Mouse (Mus musculus) limb, embryonic 10.5 days (tissue): ENCODE measurements around the gene Grb10. TPM values are rescaled to one million over a fixed set of nuclear protein-coding genes. Genes with fewer than 3 reads are reported as not detected.

ENCODE experiments used
- DNase-seq: peaks from one replicate; pipeline ENCODE4 v3.0.0-alpha.2; 2017; ENCODE audit warnings: low spot score
- H3K27ac ChIP-seq: fragments of 300-500 bp; sonication (generic); 2 replicates; pipeline ENCODE4 v1.5.1; 2016; ENCODE audit warnings: mild to moderate bottlenecking
- H3K27me3 ChIP-seq: fragments of 300-500 bp; sonication (generic); 2 replicates; pipeline ENCODE4 v1.6.1; 2016; ENCODE audit warnings: low read depth, mild to moderate bottlenecking; ENCODE audit not compliant: poor library complexity, severe bottlenecking
- H3K36me3 ChIP-seq: fragments of 300-500 bp; sonication (generic); 2 replicates; pipeline ENCODE4 v1.6.1; 2016; ENCODE audit warnings: mild to moderate bottlenecking, moderate library complexity
- H3K4me1 ChIP-seq: fragments of 300-500 bp; sonication (generic); 2 replicates; pipeline ENCODE4 v1.6.1; 2016
- H3K4me3 ChIP-seq: fragments of 300-500 bp; sonication (generic); 2 replicates; pipeline ENCODE4 v1.5.1; 2016; ENCODE audit warnings: mild to moderate bottlenecking, moderate library complexity
- H3K9me3 ChIP-seq: fragments of 300-500 bp; sonication (generic); replicated peaks from 2 replicates; pipeline ENCODE4 v1.6.1; 2016; ENCODE audit warnings: mild to moderate bottlenecking
- WGBS: fragments of 180-500 bp; shearing (Covaris S2); methylation state at CpG from one replicate; pipeline ENCODE4 v1.1.7; 2016; 5-methylcytosine and 5-hydroxymethylcytosine counted together
- polyA plus RNA-seq: library from polyadenylated mRNA; unstranded; fragments of >200 nt; fragmentation: Nextera tagmentation; extraction: Ambion mirVana; gene quantifications from 2 replicates; pipeline ENCODE4 v1.2.1, GENCODE M21; 2016

Grb10 gene
- polyA plus RNA-seq, 1 experiment from 2014 or later, result 593 TPM

DNA sequence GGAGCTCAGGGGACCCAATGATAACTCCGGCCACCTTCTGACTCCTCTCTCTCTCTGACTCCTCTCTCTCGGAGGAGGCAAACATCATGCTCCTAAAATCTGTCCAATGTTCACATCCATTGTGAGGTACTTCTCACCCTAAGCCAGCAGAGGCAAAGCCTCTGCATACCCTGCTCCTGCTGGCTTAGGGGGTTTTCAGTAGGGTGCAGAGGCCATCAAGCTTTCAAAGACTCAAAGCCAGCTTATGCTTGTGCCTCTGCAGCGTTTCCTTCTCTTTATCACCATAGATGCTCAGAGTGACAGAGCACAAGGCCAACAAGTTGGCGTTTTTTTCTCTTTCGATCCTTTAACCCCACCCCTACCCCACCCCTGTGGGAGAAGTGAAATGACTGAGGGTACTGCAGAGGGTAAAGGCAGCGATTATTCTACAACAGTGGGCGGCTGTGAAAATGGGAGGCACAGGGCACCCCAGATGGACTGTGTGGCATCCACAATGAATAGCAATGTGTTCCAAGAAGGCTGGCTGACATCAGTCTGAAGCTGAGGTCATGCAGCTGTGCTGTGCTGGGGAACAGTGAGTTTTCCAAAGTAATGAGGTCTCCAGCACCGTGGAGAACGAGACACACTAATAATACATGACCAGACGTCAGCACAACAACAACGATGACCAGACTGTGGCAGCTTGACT, 106.2 kb downstream of the Grb10 start:
- Histone ChIP-seq H3K4me3 (no peak overlapping the region), H3K9me3 (no peaks in the 10 kb centered on the region), H3K27me3 (no peaks in the 10 kb centered on the region), H3K27ac (peak overlapping the region; percentile 46), H3K36me3 (peaks cover 79% of the 10 kb centered on the region), H3K4me1 (peaks cover 8% of the 10 kb centered on the region)
- peak; percentile 29 for DNase-seq
- WGBS, result 80% methylated on average over 11 of the region's 11 CpGs

DNA sequence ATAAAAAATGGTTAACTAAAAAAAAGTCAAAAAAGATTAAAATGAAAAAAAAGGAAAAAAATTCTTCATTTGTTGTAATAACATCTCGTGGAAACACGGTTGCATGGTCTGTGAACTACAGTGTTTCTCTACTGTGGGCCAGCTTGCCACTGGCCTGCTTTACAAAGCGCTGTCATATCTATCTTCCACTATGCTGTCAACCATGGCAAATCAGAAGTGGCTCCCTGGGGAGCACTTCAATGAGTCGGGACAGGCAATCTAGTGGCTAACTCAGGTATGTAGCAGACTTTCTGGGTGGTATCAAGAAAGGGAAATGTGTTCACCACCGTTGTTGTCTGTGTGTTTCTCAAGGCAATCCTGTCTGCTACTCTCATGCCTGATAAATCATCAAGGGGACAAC, 106.8 kb downstream of the Grb10 start:
- peaks cover 73% of the 10 kb centered on the region for H3K36me3 ChIP-seq
- WGBS, result 86% methylated on average over 5 of the region's 5 CpGs
- no peak for DNase-seq
- H3K27me3 ChIP-seq, result no peaks in the 10 kb centered on the region
- H3K27ac ChIP-seq, result peak overlapping the region; percentile 46; the same call in 1 of the 2 replicates
- H3K4me1 ChIP-seq, result peaks cover 8% of the 10 kb centered on the region
- H3K9me3 ChIP-seq, result no peaks in the 10 kb centered on the region
- no peak overlapping the region for H3K4me3 ChIP-seq

GRCm38 (mm10) chr11:11930527-11930926, 108.0 kb downstream of the Grb10 start:
- 93% methylated on average over 11 of the region's 11 CpGs for WGBS
- no peak for DNase-seq

GRCm38 (mm10) chr11:11929059-11929458, 109.4 kb downstream of the Grb10 start:
- no peak for DNase-seq
- no peaks in the 10 kb centered on the region for H3K27me3 ChIP-seq
- no peak overlapping the region for H3K4me3 ChIP-seq
- H3K4me1 ChIP-seq, result peaks cover 8% of the 10 kb centered on the region
- H3K27ac ChIP-seq, result no peak overlapping the region
- WGBS, result 89% methylated on average over 3 of the region's 3 CpGs
- no peaks in the 10 kb centered on the region for H3K9me3 ChIP-seq
- peaks cover 47% of the 10 kb centered on the region for H3K36me3 ChIP-seq

More at GRCm38 (mm10) chr11:11930527-11930926, 108.0 kb downstream of the Grb10 start:
- peaks cover 8% of the 10 kb centered on the region for H3K4me1 ChIP-seq
- H3K27me3 ChIP-seq, result no peaks in the 10 kb centered on the region
- H3K36me3 ChIP-seq, result peaks cover 62% of the 10 kb centered on the region
- H3K9me3 ChIP-seq, result no peaks in the 10 kb centered on the region
- H3K27ac ChIP-seq, result no peak overlapping the region
- H3K4me3 ChIP-seq, result no peak overlapping the region

- Histone ChIP-seq H3K9me3 (no peaks in the 10 kb centered on the region), H3K4me1 (peaks cover 11% of the 10 kb centered on the region), H3K36me3 (peaks cover 42% of the 10 kb centered on the region), H3K4me3 (no peak overlapping the region), H3K27me3 (no peaks in the 10 kb centered on the region), H3K27ac (no peak overlapping the region)
- WGBS, result 97% methylated on average over 2 of the region's 2 CpGs
- DNase-seq, result no peak
Measured at GRCm38 (mm10) chr11:11928586-11928985, 109.9 kb downstream of the Grb10 start.

DNA sequence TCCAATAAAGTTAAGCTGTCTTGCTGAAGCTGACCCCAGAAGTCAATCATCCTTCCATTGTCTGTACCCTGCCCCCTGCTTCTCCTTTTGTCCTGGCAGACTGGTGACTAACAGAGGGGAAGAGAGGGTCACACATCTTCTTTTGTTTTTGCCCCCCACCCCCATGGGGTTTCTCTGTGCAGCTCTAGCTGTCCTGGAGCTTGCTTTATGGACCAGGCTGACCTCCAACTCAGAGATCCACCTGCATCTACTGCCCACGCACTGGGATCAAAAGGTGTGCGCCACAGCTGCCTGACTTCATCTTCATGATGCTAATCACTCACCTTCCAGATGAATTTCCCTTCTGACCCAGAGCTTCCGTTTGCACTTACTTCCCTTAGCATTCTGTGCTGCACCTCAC, 114.6 kb downstream of the Grb10 start:
- peaks cover 3% of the 10 kb centered on the region; the same call in 1 of the 2 replicates for H3K4me1 ChIP-seq
- 70% methylated on average over 3 of the region's 3 CpGs for WGBS
- no peak overlapping the region for H3K27ac ChIP-seq

GRCm38 (mm10) chr11:11923345-11923744, 115.1 kb downstream of the Grb10 start:
- no peak overlapping the region for H3K27ac ChIP-seq
- H3K9me3 ChIP-seq, result no peaks in the 10 kb centered on the region
- no peak for DNase-seq
- H3K36me3 ChIP-seq, result no peaks in the 10 kb centered on the region
- H3K4me1 ChIP-seq, result peaks cover 3% of the 10 kb centered on the region; the same call in 1 of the 2 replicates
- H3K4me3 ChIP-seq, result no peak overlapping the region
- no peaks in the 10 kb centered on the region for H3K27me3 ChIP-seq
- 88% methylated on average over 3 of the region's 3 CpGs for WGBS

More for the DNA sequence above, 114.6 kb downstream of the Grb10 start:
- H3K9me3 ChIP-seq, result no peaks in the 10 kb centered on the region
- no peak for DNase-seq
- no peaks in the 10 kb centered on the region for H3K27me3 ChIP-seq
- H3K4me3 ChIP-seq, result no peak overlapping the region
- no peaks in the 10 kb centered on the region for H3K36me3 ChIP-seq

DNA sequence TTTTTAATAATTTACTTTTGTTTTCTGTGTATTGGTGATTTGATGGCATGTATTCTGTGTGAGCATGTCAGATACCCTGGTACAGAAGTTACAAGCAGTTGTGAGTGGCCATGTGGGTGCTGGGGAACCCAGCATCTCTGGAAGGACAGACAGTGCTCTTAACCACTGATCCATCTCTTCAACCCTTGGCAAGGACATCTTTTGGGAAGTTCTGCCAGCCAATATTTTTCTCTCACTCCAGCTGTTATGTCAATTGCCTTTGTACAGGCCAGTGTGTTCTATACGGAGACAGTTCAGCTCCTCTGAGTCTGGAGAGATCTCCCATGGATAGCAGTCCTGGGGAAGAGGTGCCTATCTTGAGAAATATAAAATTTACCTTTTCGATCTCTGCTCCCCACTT, 116.4 kb downstream of the Grb10 start:
- Histone ChIP-seq H3K4me1 (peaks cover 3% of the 10 kb centered on the region; the same call in 1 of the 2 replicates), H3K27ac (no peak overlapping the region), H3K4me3 (no peak overlapping the region), H3K9me3 (no peaks in the 10 kb centered on the region), H3K27me3 (no peaks in the 10 kb centered on the region), H3K36me3 (no peaks in the 10 kb centered on the region)
- no peak for DNase-seq
- WGBS, result 90% methylated on average over 2 of the region's 2 CpGs

DNA sequence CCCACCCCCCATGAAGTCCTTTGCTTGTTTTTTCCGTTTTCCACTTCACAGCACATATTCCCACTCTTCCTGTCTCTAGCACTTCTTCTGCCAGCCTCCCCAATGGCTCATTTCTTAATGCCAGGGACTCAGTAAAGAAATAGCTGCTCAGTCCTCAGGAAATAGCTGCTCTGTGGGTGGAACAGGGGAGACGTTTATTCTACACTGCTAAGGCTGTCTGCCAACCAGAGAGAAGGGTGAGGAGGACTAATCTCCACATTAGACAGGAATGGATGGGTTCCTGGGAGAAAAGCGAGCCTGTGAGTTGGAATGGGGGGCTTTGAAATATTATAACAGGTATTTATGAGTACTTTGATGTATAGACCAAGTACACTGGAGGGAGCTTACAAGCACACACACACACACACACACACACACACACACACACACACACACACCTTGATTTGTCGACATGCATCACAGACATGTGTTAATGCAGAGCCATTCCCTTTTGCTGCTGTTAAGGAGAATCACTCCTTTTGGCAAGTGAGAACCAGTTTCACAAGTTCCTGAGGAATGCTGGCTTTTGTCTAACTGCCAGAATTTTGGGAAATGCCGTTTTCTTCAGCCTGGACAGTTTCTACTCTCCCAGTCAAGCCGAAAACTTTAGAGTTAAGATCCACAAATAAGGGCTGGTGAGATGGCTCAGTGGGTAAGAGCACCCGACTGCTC, 130.6 kb downstream of the Grb10 start:
- Histone ChIP-seq H3K9me3 (no peaks in the 10 kb centered on the region), H3K4me3 (no peak overlapping the region), H3K36me3 (no peaks in the 10 kb centered on the region), H3K27ac (no peak overlapping the region), H3K4me1 (no peaks in the 10 kb centered on the region), H3K27me3 (no peaks in the 10 kb centered on the region)
- no peak for DNase-seq
- WGBS, result 52% methylated on average over 7 of the region's 7 CpGs

DNA sequence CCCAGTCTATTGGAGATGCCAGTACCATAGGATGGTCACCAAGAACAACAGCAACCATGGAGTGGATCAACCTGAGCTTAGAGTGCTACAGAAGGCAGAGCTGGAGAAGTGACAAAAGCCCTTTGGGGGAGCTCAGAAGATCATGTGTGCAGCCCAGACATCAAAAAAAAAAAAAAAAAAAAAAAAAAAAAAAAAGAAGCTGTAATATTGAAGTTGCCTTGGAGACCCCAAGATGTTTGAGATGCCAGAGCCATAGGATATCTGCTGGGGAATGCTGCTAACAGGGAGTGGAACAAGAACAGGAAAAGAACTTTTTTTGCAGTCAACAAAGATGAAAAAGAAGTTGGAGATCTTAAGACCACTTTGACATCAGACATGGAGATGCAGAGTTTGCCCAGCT, 133.0 kb downstream of the Grb10 start:
- H3K9me3 ChIP-seq, result no peaks in the 10 kb centered on the region
- H3K4me1 ChIP-seq, result no peaks in the 10 kb centered on the region
- no peaks in the 10 kb centered on the region for H3K27me3 ChIP-seq
- no peak overlapping the region for H3K27ac ChIP-seq
- no peak overlapping the region for H3K4me3 ChIP-seq
- H3K36me3 ChIP-seq, result no peaks in the 10 kb centered on the region
- no peak for DNase-seq

- WGBS, result 78% methylated on average over 5 of the region's 5 CpGs
- Histone ChIP-seq H3K4me1 (no peaks in the 10 kb centered on the region), H3K4me3 (no peak overlapping the region), H3K27ac (no peak overlapping the region), H3K36me3 (no peaks in the 10 kb centered on the region), H3K9me3 (no peaks in the 10 kb centered on the region), H3K27me3 (no peaks in the 10 kb centered on the region)
- DNase-seq, result no peak
Measured at GRCm38 (mm10) chr11:11904995-11905394, 133.5 kb downstream of the Grb10 start.

DNA sequence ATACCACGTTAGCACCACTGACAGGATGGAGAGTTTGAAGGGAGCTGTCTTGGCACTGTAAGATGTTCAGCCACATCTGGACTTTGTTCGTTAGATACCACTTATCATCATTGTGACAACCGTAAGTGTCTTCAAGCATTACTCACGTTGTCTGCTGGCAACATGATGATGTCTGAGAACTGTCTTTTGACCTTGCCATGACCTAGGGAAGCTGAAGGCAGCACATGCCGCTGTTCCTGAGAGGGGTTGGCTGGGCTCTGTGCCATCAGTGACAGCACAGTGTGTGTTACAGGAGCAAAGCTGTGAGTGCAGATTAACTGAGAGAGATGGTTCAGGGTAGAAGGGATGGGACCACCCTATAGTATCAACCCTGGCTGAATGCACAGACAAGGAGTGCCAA, 137.0 kb downstream of the Grb10 start:
- Histone ChIP-seq H3K4me3 (no peak overlapping the region), H3K27ac (no peak overlapping the region), H3K4me1 (no peaks in the 10 kb centered on the region), H3K36me3 (no peaks in the 10 kb centered on the region), H3K27me3 (no peaks in the 10 kb centered on the region), H3K9me3 (no peaks in the 10 kb centered on the region)
- 51% methylated on average over 5 of the region's 5 CpGs for WGBS
- no peak for DNase-seq

GRCm38 (mm10) chr11:11898496-11898895, 140.0 kb downstream of the Grb10 start:
- no peak for DNase-seq
- Histone ChIP-seq H3K4me3 (no peak overlapping the region), H3K27ac (no peak overlapping the region), H3K27me3 (no peaks in the 10 kb centered on the region), H3K9me3 (no peaks in the 10 kb centered on the region), H3K4me1 (no peaks in the 10 kb centered on the region), H3K36me3 (no peaks in the 10 kb centered on the region)
- 96% methylated on average over 3 of the region's 3 CpGs for WGBS
